Mouse (Mus musculus) embryonic facial prominence, embryonic 12.5 days (tissue): Measurements from ENCODE around the gene Dab2. TPM values are rescaled to one million over a fixed set of nuclear protein-coding genes. Genes with fewer than 3 reads are reported as not detected.

Source experiments
- ATAC-seq: fragments of 200-750 bp; cut with Nextera tagmentation; 2 replicates; pipeline ENCODE4 v1.8.0; 2017; ENCODE audit not compliant: insufficient number of reproducible peaks, insufficient read depth, low FRiP score, low TSS enrichment
- H3K27ac ChIP-seq: fragments of 300-500 bp; sonication (generic); 2 replicates; pipeline ENCODE4 v1.5.1; 2016; ENCODE audit warnings: mild to moderate bottlenecking
- H3K27me3 ChIP-seq: fragments of 300-500 bp; sonication (generic); 2 replicates; pipeline ENCODE4 v1.6.1; 2016; ENCODE audit warnings: mild to moderate bottlenecking, moderate library complexity
- H3K36me3 ChIP-seq: fragments of 300-500 bp; sonication (generic); 2 replicates; pipeline ENCODE4 v1.6.1; 2016; ENCODE audit warnings: mild to moderate bottlenecking
- H3K4me1 ChIP-seq: fragments of 300-500 bp; sonication (generic); 2 replicates; pipeline ENCODE4 v1.6.1; 2016
- H3K4me2 ChIP-seq: fragments of 300-500 bp; sonication (generic); replicated peaks from 2 replicates; pipeline ENCODE4 v1.6.1; 2016; ENCODE audit warnings: mild to moderate bottlenecking, moderate library complexity
- H3K4me3 ChIP-seq: fragments of 300-500 bp; sonication (generic); 2 replicates; pipeline ENCODE4 v1.5.1; 2016; ENCODE audit warnings: mild to moderate bottlenecking
- H3K9ac ChIP-seq: fragments of 300-500 bp; sonication (generic); 2 replicates; pipeline ENCODE4 v1.6.1; 2016; ENCODE audit warnings: mild to moderate bottlenecking, moderate library complexity
- H3K9me3 ChIP-seq: fragments of 300-500 bp; sonication (generic); 2 replicates; pipeline ENCODE4 v1.6.1; 2016; ENCODE audit warnings: mild to moderate bottlenecking, moderate library complexity
- WGBS: fragments of 180-500 bp; shearing (Covaris S2); methylation state at CpG from one replicate; pipeline ENCODE4 v1.1.7; 2016; 5-methylcytosine and 5-hydroxymethylcytosine counted together
- polyA plus RNA-seq: library from polyadenylated mRNA; unstranded; fragments of >200 nt; fragmentation: Nextera tagmentation; extraction: Ambion mirVana; gene quantifications from 2 replicates; pipeline ENCODE4 v1.2.1, GENCODE M21; 2016

The Dab2 gene
- polyA plus RNA-seq, 1 experiment from 2014 or later = 87.6 TPM

DNA sequence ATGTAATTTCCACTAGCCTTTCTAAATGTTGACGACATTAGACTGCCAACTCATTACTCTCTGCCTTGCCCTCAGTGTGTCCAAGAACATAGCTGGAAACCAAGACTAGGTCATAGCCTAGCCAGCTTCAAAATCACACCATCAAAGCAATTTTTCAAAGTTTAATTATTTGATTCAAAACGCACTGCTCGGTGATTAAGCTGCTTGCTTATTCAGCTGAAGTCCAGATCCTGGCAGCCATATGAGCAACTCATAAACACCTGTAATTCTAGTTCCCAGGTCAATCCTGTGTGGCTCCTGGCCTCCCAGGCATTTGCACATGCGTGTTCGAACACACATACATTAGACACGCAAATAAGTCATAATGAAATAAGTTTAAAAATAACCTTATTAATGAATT is 99.3 kb downstream of the Dab2 start:
- WGBS = 85% methylated on average over 6 of the region's 6 CpGs
- Histone ChIP-seq H3K9ac (no peak overlapping the region), H3K9me3 (no peaks in the 10 kb centered on the region), H3K27ac (no peak overlapping the region), H3K27me3 (no peaks in the 10 kb centered on the region), H3K4me3 (no peak overlapping the region), H3K36me3 (peaks cover 5% of the 10 kb centered on the region; the same call in 1 of the 2 replicates), H3K4me2 (no peak overlapping the region), H3K4me1 (0 out of 2 replicates have a peak, but pooled peaks cover 1% of the 10 kb centered on the region)
- ATAC-seq = no peak

- 75% methylated on average over 8 of the region's 8 CpGs for WGBS
- no peaks in the 10 kb centered on the region for H3K9me3 ChIP-seq
- H3K4me3 ChIP-seq = no peak overlapping the region
- H3K27ac ChIP-seq = no peak overlapping the region
- no peaks in the 10 kb centered on the region for H3K27me3 ChIP-seq
- H3K36me3 ChIP-seq = peaks cover 5% of the 10 kb centered on the region; the same call in 1 of the 2 replicates
- H3K4me2 ChIP-seq = no peak overlapping the region
- no peak overlapping the region for H3K9ac ChIP-seq
- no peak for ATAC-seq
- H3K4me1 ChIP-seq = peaks cover 8% of the 10 kb centered on the region; the same call in 1 of the 2 replicates
Measured at GRCm38 (mm10) chr15:6400115-6400514, 100.5 kb downstream of the Dab2 start.

- 81% methylated on average over 2 of the region's 2 CpGs for WGBS
- Histone ChIP-seq H3K27ac (no peak overlapping the region), H3K9ac (no peak overlapping the region)
Measured at GRCm38 (mm10) chr15:6402433-6402832, 102.8 kb downstream of the Dab2 start.

DNA sequence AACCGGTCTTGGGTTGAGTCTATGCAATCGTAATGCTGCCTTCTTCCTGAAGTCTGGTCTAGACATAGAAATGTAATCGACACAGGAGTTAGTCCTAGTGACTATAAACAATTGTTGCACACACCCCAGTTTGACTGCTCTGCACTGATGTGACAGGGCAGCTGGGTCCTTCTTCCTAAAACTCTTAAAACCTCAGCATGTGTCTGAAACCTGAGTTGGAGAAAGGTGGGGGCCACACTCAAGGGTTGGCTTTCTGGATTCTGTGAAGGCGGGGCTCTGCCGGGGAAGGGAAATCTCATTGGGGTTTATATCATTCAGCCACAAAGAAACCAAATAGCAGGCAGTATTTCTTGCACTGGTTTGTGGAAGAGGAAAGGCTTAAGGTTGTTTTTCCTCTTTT is 104.6 kb downstream of the Dab2 start:
- H3K4me1 ChIP-seq = peaks cover 8% of the 10 kb centered on the region; the same call in 1 of the 2 replicates
- H3K4me3 ChIP-seq = no peak overlapping the region
- H3K36me3 ChIP-seq = no peaks in the 10 kb centered on the region
- ATAC-seq = no peak
- H3K9me3 ChIP-seq = no peaks in the 10 kb centered on the region
- WGBS = 66% methylated on average over 5 of the region's 5 CpGs
- H3K4me2 ChIP-seq = no peak overlapping the region
- H3K27me3 ChIP-seq = no peaks in the 10 kb centered on the region
- no peak overlapping the region for H3K9ac ChIP-seq
- H3K27ac ChIP-seq = no peak overlapping the region

More at GRCm38 (mm10) chr15:6402433-6402832, 102.8 kb downstream of the Dab2 start:
- Histone ChIP-seq H3K36me3 (no peaks in the 10 kb centered on the region), H3K4me3 (no peak overlapping the region), H3K4me1 (peaks cover 8% of the 10 kb centered on the region; the same call in 1 of the 2 replicates), H3K9me3 (no peaks in the 10 kb centered on the region), H3K4me2 (no peak overlapping the region), H3K27me3 (no peaks in the 10 kb centered on the region)
- no peak for ATAC-seq

GRCm38 (mm10) chr15:6406771-6407170 is 107.2 kb downstream of the Dab2 start:
- Histone ChIP-seq H3K27me3 (no peaks in the 10 kb centered on the region), H3K36me3 (no peaks in the 10 kb centered on the region), H3K9me3 (no peaks in the 10 kb centered on the region), H3K27ac (no peak overlapping the region), H3K4me3 (no peak overlapping the region), H3K9ac (no peak overlapping the region), H3K4me2 (no peak overlapping the region), H3K4me1 (peaks cover 8% of the 10 kb centered on the region; the same call in 1 of the 2 replicates)
- 85% methylated on average over 6 of the region's 6 CpGs for WGBS
- no peak for ATAC-seq

DNA sequence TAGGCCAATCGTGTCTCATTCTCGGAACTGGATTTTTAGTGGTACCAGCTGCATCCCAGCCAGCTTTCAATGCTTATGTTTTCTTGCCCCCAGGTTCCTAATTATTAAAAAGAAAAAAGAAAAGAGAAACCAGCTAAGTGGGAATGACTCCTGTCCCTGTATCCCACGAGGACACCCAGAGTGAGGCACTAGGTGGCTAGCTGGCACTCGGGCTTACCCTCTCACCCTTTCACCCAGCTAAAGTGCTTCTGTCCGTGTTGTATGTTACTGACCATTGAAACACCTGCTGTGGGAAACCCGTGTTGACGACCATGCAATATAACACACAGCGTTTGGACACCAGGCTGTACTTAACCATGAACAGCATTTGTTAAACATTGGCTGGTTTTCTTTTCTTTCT is 109.4 kb downstream of the Dab2 start:
- no peak overlapping the region for H3K4me2 ChIP-seq
- H3K9ac ChIP-seq = no peak overlapping the region
- H3K4me3 ChIP-seq = no peak overlapping the region
- no peak overlapping the region for H3K27ac ChIP-seq
- H3K4me1 ChIP-seq = peaks cover 5% of the 10 kb centered on the region; the same call in 1 of the 2 replicates
- no peaks in the 10 kb centered on the region for H3K9me3 ChIP-seq
- ATAC-seq = no peak
- H3K36me3 ChIP-seq = no peaks in the 10 kb centered on the region
- H3K27me3 ChIP-seq = no peaks in the 10 kb centered on the region
- 79% methylated on average over 8 of the region's 8 CpGs for WGBS

DNA sequence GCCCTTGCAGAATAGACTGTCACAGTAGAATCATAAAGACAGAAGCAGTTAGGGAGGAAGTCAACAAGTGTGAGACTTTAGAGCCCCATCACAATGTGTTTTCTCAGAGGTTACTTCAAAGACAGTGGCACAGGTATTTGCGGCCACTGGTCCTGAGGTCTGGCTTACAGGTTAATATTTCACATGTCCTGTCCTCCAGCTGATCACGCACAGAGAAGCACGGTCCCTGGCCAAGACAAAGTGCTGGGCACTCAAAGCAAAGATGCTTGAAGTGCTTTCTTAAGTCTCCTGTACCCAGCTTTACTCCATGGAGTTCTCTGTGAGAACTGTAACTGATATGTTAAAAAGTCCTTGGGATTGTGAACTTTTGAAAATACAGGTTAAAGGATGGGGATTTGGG is 110.6 kb downstream of the Dab2 start:
- Histone ChIP-seq H3K4me2 (no peak overlapping the region), H3K27ac (no peak overlapping the region), H3K36me3 (0 out of 2 replicates have a peak, but pooled peaks cover 3% of the 10 kb centered on the region), H3K4me3 (no peak overlapping the region), H3K9me3 (no peaks in the 10 kb centered on the region), H3K27me3 (no peaks in the 10 kb centered on the region), H3K9ac (no peak overlapping the region), H3K4me1 (no peaks in the 10 kb centered on the region)
- no peak for ATAC-seq
- 92% methylated on average over 3 of the region's 3 CpGs for WGBS

GRCm38 (mm10) chr15:6411334-6411733 is 111.7 kb downstream of the Dab2 start:
- Histone ChIP-seq H3K4me3 (no peak overlapping the region), H3K27me3 (no peaks in the 10 kb centered on the region), H3K9me3 (no peaks in the 10 kb centered on the region), H3K9ac (no peak overlapping the region), H3K4me1 (no peaks in the 10 kb centered on the region), H3K4me2 (no peak overlapping the region), H3K27ac (no peak overlapping the region), H3K36me3 (0 out of 2 replicates have a peak, but pooled peaks cover 4% of the 10 kb centered on the region)
- ATAC-seq = no peak
- WGBS = 86% methylated on average over 6 of the region's 6 CpGs

GRCm38 (mm10) chr15:6415317-6415716 is 115.7 kb downstream of the Dab2 start:
- Histone ChIP-seq H3K27me3 (no peaks in the 10 kb centered on the region), H3K4me3 (no peak overlapping the region), H3K9ac (no peak overlapping the region), H3K36me3 (peaks cover 29% of the 10 kb centered on the region), H3K4me1 (no peaks in the 10 kb centered on the region), H3K9me3 (no peaks in the 10 kb centered on the region), H3K4me2 (no peak overlapping the region), H3K27ac (no peak overlapping the region)
- ATAC-seq = no peak
- WGBS = 88% methylated on average over 5 of the region's 5 CpGs

- H3K36me3 ChIP-seq = peaks cover 47% of the 10 kb centered on the region
- no peaks in the 10 kb centered on the region for H3K4me1 ChIP-seq
- H3K9ac ChIP-seq = no peak overlapping the region
- 78% methylated on average over 7 of the region's 7 CpGs for WGBS
- no peak overlapping the region for H3K4me2 ChIP-seq
- no peak for ATAC-seq
- H3K27ac ChIP-seq = no peak overlapping the region
- H3K27me3 ChIP-seq = no peaks in the 10 kb centered on the region
- no peak overlapping the region for H3K4me3 ChIP-seq
- H3K9me3 ChIP-seq = no peaks in the 10 kb centered on the region
Measured at GRCm38 (mm10) chr15:6431777-6432176, 132.2 kb downstream of the Dab2 start.

- Histone ChIP-seq H3K4me1 (no peaks in the 10 kb centered on the region), H3K27ac (no peak overlapping the region), H3K4me3 (no peak overlapping the region), H3K4me2 (no peak overlapping the region), H3K27me3 (no peaks in the 10 kb centered on the region), H3K9me3 (no peaks in the 10 kb centered on the region), H3K36me3 (peaks cover 43% of the 10 kb centered on the region), H3K9ac (no peak overlapping the region)
- 83% methylated on average over 7 of the region's 7 CpGs for WGBS
- ATAC-seq = no peak
Measured at GRCm38 (mm10) chr15:6432411-6432810, 132.8 kb downstream of the Dab2 start.

DNA sequence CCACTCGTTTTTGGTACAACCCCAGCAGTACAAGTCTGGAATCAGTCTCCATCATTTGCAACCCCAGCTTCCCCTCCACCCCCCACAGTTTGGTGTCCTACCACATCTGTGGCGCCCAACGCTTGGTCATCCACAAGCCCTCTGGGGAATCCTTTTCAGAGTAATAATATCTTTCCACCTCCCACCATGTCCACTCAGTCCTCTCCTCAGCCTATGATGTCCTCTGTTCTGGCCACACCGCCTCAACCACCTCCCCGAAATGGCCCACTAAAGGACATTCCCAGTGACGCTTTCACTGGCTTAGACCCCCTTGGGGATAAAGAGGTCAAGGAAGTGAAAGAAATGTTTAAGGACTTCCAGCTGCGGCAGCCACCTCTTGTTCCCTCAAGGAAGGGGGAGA is 135.7 kb downstream of the Dab2 start:
- no peak for ATAC-seq
- H3K27ac ChIP-seq = no peak overlapping the region
- H3K4me2 ChIP-seq = no peak overlapping the region
- H3K4me3 ChIP-seq = no peak overlapping the region
- no peaks in the 10 kb centered on the region for H3K4me1 ChIP-seq
- H3K36me3 ChIP-seq = peaks cover 35% of the 10 kb centered on the region
- no peak overlapping the region for H3K9ac ChIP-seq
- H3K9me3 ChIP-seq = no peaks in the 10 kb centered on the region
- no peaks in the 10 kb centered on the region for H3K27me3 ChIP-seq
- 80% methylated on average over 7 of the region's 7 CpGs for WGBS

GRCm38 (mm10) chr15:6435773-6436172 is 136.2 kb downstream of the Dab2 start:
- 63% methylated on average over 2 of the region's 2 CpGs for WGBS
- peaks cover 35% of the 10 kb centered on the region for H3K36me3 ChIP-seq

More at GRCm38 (mm10) chr15:6435773-6436172, 136.2 kb downstream of the Dab2 start:
- H3K27me3 ChIP-seq = no peaks in the 10 kb centered on the region
- no peak overlapping the region for H3K4me2 ChIP-seq
- no peak overlapping the region for H3K27ac ChIP-seq
- no peak for ATAC-seq
- no peaks in the 10 kb centered on the region for H3K4me1 ChIP-seq
- no peak overlapping the region for H3K4me3 ChIP-seq
- no peak overlapping the region for H3K9ac ChIP-seq
- H3K9me3 ChIP-seq = no peaks in the 10 kb centered on the region
